Mouse (Mus musculus): ENCODE data around the gene Crybb1.

DNA sequence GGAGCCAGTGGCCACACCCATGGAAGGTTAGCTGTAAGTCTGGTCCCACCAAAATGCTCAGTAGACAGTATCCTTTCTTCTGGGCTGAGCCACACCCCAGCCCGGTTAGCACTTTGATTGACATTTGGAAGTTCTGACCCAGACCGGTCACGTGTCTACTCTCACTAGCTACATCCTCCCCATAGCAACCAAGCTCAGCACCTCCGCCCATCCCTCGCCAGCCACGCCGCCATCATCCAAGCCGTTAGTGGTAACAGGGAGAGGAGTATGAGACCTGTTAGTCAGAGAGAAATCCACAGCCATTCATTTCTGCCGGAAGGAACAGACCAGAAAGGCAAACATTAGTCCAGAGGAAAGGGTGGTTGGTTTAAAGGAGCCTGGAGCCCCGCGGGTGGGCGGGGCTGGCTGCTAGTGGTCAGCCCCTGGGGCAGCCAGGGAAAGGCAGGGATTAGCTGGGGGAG is 40.3 kb upstream of the Crybb1 start:
- no peak for TF ChIP-seq GATA1 (IDR thresholded peaks at IDR 0.05; ENCODE audit: low read length)
- no peak for TF ChIP-seq TAL1 (IDR thresholded peaks at IDR 0.05; ENCODE audit: low read length)

Data from erythroblast, embryonic 14.5 days (primary cell).